Mouse (Mus musculus): ENCODE measurements around the gene Nelfe. TPM values are rescaled to one million over a fixed set of nuclear protein-coding genes. Genes with fewer than 3 reads are reported as not detected.
"Not testable (repeated sequence)": the region's sequence is repeated elsewhere in the genome, so short reads cannot be mapped to it uniquely, and the experiment has no call there.

Gene Nelfe
- polyA plus RNA-seq (2012; rRNA removed): 50.4 and 50.6 TPM in 2 replicates

GRCm38 (mm10) chr17:34849722-34850516 lies at the start of gene Nelfe, which contains the start of gene Skiv2l:
Nelfe (plus strand) TSS chr17:34850391.
Skiv2l (minus strand) TSS chr17:34850210.
- DNase-seq (ENCODE audit: low spot score): peak; percentile 91

- not testable (repeated sequence) for DNase-seq (ENCODE audit: low spot score)
Observed at GRCm38 (mm10) chr17:34800781-34801305, 49.3 kb upstream of the Nelfe start.

GRCm38 (mm10) chr17:34802756-34803155 lies 47.4 kb upstream of the Nelfe start:
- DNase-seq (ENCODE audit: low spot score): not testable (repeated sequence)

- DNase-seq (ENCODE audit: low spot score): not testable (repeated sequence)
Observed at GRCm38 (mm10) chr17:34803367-34803766, 46.8 kb upstream of the Nelfe start.

- not testable (repeated sequence) for DNase-seq (ENCODE audit: low spot score)
Observed at GRCm38 (mm10) chr17:34804301-34804700, 45.9 kb upstream of the Nelfe start, which contains the start of gene Cyp21a1. Cyp21a1 (minus strand) TSS chr17:34804561.

- no peak for DNase-seq (ENCODE audit: low spot score)
Observed at GRCm38 (mm10) chr17:34804871-34805562, 45.2 kb upstream of the Nelfe start.

GRCm38 (mm10) chr17:34807176-34807575 lies 43.0 kb upstream of the Nelfe start:
- DNase-seq (ENCODE audit: low spot score): no peak

GRCm38 (mm10) chr17:34808599-34809205 lies 41.5 kb upstream of the Nelfe start:
- DNase-seq (ENCODE audit: low spot score): no peak

GRCm38 (mm10) chr17:34810411-34810810 lies 39.8 kb upstream of the Nelfe start:
- not testable (repeated sequence) for DNase-seq (ENCODE audit: low spot score)

GRCm38 (mm10) chr17:34810811-34811210 lies 39.4 kb upstream of the Nelfe start:
- not testable (repeated sequence) for DNase-seq (ENCODE audit: low spot score)

- DNase-seq (ENCODE audit: low spot score): no peak
Observed at GRCm38 (mm10) chr17:34811275-34811674, 38.9 kb upstream of the Nelfe start.

- DNase-seq (ENCODE audit: low spot score): not testable (repeated sequence)
Observed at GRCm38 (mm10) chr17:34813747-34814146, 36.4 kb upstream of the Nelfe start.

GRCm38 (mm10) chr17:34814818-34815370 lies 35.3 kb upstream of the Nelfe start:
- no peak for DNase-seq (ENCODE audit: low spot score)

GRCm38 (mm10) chr17:34830776-34831175 lies 19.4 kb upstream of the Nelfe start:
- DNase-seq (ENCODE audit: low spot score): not testable (repeated sequence)

- no peak for DNase-seq (ENCODE audit: low spot score)
Observed at GRCm38 (mm10) chr17:34836155-34836855, 13.9 kb upstream of the Nelfe start.

GRCm38 (mm10) chr17:34836856-34837221 lies 13.4 kb upstream of the Nelfe start, which contains the start of the genes Stk19 and Dxo:
Stk19 (minus strand) TSS chr17:34836945.
Dxo (plus strand) TSS chr17:34837019.
- DNase-seq (ENCODE audit: low spot score): peak; percentile 88

- no peak for DNase-seq (ENCODE audit: low spot score)
Observed at GRCm38 (mm10) chr17:34837464-34838324, 12.5 kb upstream of the Nelfe start.

- no peak for DNase-seq (ENCODE audit: low spot score)
Observed at GRCm38 (mm10) chr17:34838785-34839184, 11.4 kb upstream of the Nelfe start.

GRCm38 (mm10) chr17:34840736-34841307 lies 9.4 kb upstream of the Nelfe start:
- no peak for DNase-seq (ENCODE audit: low spot score)

- no peak for DNase-seq (ENCODE audit: low spot score)
Observed at GRCm38 (mm10) chr17:34844884-34845283, 5.3 kb upstream of the Nelfe start.

Measured in urinary bladder, adult 2 months (tissue).